Mouse (Mus musculus) 3T3-L1 (cell line): Measurements from ENCODE around the gene Filip1l.

Experiments
- DNase-seq: peaks from one replicate; pipeline ENCODE4 v3.0.0-alpha.2; 2015; ENCODE audit warnings: low read depth, low spot score

The Filip1l gene

GRCm38 (mm10) chr16:57396249-57396648 lies 43.4 kb downstream of the Filip1l start:
- no peak for DNase-seq

GRCm38 (mm10) chr16:57397845-57398244 lies 45.0 kb downstream of the Filip1l start:
- no peak for DNase-seq

DNA sequence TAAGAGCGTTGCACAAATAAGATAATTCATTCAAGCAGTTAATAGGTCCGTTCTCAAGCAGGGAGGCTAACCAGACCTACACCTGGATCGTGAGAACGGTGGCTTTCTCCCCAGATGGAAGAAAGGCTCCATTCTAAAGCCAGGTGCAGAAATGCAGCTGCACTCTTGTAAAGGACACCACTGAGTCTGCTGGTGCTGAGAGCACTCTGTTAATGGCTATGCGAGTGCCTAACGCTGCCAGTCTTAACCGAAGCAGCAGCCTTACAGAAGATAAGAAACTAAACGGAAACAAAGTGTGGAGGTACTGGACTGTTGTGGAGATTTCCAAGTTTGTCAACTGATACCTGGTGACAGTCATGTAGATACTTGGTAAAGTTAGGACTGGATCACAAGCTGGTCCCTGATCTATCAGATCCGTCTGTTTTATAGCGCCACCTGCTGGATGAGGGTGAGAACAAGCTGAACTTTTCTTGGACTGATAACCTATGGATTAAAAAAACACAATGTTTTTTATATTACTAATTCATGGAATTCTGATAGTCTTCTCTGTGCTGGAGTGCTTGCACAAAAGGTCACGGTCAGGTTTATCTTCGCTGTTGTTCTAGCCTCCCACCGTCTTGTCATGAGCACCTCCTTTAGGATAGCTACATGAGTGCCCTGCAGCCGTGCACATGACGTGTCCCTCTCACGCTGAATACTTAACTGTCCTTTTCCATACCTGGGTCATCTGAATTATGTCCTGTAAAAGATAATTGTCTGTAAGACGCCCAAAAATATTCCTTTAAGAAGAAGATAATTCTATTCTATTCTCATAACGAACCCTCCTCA lies 45.7 kb downstream of the Filip1l start:
- DNase-seq: peak; percentile 83

DNA sequence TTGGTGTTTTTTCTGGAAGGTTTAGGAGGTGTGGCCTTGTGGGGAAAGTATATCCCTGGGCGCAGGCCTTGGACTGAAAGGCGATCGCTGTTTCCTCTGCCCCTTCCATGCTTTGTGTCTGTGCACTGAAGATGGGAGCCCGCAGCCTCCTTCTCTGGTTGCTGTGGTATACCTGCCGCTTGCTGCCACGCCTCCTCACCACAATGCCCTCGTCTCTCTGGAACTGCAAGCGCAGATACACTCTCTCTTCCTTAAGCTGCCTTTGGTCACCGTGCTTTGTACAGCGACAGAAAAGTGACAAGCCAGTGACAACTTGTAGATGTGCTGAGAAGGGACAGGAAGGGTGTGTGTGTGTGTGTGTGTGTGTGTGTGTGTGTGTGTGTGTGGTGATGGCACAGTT lies 46.7 kb downstream of the Filip1l start:
- no peak for DNase-seq

DNA sequence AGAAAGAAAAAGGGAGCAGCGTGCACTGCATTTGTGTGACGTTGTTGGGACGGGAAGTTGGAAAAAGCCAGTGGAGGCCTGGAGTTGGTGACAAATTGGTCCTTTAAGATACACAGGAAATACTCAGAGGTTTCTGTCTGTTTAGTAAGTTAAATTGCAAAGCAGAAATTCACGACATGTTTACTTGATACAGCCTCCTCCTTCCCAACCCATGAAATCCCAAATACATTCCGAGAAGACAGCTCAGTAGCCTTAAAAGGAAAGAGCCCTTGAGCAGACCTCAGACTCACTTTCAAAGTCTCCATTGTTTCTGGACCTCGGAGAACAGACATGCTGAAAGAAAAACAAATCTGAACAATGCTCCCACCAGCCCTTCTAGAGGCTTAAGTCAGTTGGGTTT lies 48.8 kb downstream of the Filip1l start:
- no peak for DNase-seq

DNA sequence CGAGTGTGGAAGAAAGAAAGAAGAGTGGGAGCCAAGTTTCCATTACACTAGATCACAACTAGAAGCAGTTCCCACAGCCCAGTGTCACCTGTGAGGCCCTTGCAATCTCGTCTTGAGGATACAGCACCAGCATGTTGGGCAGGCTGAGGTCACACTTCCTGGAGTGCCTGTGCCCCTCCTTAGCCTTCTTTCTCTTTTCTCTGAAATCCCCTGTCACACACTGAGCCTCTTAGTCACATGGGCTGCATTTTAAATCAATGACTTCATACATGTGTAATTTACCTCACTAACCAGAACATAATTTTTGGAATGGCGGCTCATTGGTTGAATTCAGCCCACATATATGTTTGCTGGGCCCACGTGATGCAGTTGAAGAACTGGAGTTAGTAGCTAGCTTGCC lies 50.0 kb downstream of the Filip1l start:
- DNase-seq: no peak

DNA sequence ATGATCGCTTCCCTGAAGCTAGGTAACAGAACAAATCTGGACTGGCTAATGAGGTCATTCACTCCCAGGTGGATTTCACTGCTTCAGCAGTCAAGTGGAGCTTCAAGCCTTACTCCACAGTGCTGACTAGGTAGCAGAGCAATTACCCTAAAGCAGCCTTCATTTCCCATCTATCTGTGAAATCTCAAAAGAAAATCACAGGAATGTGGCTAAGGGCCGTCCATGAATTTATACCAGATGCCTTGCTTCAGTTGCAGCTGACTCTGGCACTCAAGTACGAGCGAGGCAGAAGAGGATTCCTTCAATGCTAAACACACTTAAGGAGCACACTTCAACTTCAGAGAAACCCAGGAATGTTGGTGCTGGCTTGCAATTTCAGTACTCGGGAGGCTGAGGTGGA lies 50.9 kb downstream of the Filip1l start:
- no peak for DNase-seq

GRCm38 (mm10) chr16:57412766-57413165 lies 59.9 kb downstream of the Filip1l start:
- no peak for DNase-seq

- DNase-seq: peak; percentile 56
Measured at GRCm38 (mm10) chr16:57416049-57416448, 63.2 kb downstream of the Filip1l start.

- DNase-seq: no peak
Measured at GRCm38 (mm10) chr16:57417017-57417416, 64.1 kb downstream of the Filip1l start.

DNA sequence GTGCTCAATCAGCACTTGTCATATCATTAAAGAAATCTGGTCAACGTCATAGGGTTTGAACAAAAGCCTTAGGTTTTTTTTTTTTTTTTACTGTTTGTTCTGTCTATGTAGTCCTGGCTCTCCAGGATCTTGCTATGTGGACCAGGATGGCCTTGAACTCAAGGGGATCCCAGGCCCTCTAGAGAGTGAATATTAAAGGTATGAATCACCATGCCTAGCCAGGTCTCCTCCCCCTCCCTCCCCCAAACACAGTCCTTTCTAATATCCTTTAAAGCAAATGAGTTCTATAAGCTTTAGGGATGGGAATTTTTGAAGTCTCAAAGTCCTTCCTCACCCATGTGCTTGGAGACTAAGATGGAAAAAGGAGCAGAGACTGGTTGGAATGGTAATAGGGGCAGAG lies 65.1 kb downstream of the Filip1l start:
- DNase-seq: peak; percentile 64

DNA sequence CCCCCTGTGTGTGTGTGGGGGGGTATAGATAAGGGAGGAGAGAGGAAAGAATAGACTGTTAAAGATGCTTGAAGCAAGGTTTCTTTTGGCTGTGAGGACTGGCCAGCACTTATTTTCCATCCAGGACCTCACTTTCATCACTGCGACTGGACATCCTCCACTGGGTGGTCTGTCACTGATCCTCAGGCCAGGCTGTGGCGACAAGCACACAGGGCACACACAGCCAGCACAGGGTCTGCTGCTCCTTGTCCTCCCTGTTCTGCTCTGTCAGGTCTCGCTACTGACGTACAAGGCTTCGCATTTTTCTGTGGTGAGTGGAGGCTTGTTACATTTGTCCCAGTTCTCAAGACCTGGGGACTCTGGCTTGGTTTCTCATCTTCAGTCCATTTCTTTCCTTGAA lies 66.4 kb downstream of the Filip1l start:
- peak; percentile 90 for DNase-seq

DNA sequence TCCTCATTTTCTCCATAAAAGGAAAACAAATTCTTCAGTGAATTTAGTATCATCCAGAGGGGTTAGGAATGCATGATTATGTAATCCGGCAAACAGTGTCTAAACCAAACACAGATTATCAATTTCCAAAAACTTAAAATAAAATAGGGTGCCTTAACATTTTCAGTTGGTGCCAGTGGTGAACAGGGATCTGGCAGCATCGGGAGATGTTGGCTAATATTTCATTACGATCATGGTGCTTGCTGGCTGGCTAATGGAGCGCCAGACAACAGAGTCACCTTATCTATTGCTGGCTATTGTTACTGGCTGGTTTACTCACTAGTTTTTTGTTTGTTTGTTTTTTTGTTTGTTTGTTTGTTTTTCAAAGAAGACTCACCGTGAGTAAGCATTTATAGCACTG lies 67.0 kb downstream of the Filip1l start:
- peak; percentile 59 for DNase-seq

DNA sequence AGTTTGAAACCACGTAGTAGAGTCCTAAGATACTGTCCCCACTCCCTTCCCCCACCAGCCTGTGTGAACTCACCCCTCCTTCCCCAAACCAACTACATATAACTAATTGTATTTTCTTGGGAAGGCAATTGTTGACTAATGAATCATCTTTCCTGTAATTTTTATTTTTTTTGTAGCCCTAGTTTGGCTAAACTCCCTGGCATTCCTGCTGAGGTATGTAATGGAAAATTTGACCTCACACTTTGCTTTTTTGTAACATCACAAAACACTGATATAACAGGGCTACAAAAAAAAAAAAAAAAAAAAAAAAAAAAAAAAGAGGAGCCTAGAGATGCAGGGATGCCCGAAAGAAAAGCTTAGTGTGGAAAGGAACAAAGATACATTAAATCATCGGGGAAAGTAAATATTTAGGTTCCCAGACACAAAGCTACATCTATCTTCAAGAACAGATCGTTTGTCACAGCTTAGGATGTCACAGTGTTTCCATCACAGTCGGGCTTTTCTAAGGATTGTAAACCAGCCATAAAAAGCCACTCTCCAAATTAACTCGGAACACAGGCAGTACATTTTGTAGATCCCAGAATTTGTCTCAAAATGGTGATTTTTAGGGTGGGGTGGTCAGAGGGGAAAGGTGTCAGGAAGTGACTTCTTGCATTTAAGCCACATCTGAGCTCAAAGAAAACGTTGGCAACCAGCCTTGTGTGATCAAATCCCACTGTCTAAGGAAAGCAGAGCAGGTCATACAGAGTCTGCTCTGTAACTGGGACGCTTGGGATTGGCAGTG lies 68.1 kb downstream of the Filip1l start:
- DNase-seq: peak; percentile 94

DNA sequence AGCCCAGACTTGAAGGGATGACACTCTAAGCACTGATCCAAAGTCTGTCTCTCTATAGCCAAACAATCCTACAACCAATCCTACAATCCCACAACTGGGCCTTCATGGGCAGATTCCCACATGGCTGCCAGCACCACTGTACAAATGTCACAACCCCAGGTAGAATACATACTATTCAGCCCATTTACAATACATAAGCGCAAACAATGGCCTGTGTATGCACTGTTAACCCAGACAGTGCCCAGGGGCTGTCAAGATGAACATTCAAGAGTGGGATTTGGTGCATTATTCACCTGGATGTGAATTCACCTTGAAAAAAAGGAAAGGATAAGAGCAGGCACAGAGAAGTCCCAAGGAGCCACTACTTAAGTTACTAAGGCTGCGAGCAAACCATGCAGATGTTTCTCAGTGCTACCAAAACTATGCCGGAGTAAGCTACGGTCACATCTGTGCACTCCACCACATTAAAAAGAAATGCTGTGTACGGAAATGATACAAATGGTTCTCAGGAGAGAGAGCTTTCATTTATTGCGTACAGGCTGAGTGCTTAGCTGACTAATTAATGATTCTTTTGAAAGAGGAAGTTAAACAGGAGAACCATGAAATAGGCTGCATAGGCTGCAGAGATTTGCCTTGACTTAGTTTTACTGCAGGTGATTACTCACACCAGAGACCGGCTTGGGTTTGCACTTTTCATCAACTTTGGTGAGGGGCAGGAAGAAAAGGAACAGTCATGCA lies 69.0 kb downstream of the Filip1l start:
- no peak for DNase-seq

- no peak for DNase-seq
Measured at GRCm38 (mm10) chr16:57423001-57423800, 70.3 kb downstream of the Filip1l start.

- DNase-seq: no peak
Measured at GRCm38 (mm10) chr16:57426680-57427079, 73.8 kb downstream of the Filip1l start.

DNA sequence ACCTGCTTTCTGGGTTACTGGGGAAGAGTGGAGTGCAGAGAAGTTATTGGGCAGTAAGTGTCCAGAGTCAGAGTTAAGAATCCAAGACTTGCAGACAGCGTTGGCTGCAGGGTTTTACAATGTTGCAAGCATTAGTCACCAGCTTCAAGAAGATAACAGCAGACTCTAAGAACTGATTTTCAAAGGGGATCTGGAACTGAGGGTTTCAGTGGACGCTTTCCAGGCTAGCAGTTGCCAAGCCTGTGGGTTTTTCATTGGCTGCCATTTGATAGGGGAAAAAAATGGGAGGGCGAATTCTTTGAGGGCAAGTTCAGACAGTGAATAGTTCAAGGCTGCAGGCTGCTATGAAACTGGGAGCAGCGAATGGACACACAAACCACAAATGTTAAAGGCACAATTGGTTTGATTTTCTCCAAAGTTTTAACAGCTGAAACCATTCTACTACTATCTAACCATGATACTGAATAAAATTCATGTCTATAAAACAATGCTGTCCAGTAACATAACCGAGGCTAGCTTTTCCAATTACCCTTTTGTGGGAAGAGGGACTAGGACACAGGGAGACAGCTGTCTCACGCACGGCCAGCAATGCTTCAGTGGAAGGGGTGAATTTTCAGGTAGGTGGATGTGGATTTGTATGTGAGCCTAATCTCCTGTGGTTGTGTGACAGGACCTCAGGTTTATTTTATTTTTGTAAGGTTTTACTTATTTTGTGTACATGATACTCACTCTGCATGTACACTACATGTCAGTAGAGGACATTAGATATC lies 74.8 kb downstream of the Filip1l start:
- DNase-seq: peak; percentile 98

DNA sequence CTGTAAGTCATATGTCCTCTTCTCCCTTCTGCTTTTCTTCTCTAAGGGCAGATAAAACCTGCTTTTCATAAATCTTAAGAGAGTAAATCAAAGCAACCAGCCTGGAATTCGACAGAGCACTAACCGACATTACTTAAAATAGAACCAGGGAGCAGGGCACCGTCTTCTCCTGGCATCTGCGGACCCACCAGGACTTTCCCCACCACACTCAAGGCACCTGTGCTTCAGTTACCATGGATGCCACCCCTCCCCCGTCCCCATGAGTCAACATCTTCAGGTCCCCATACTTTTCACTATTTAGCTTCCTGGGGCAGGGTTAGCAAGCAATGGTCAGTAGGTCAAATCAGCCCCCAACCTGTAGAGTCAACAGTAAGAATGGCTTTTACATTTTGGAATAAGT lies 76.1 kb downstream of the Filip1l start:
- DNase-seq: no peak

GRCm38 (mm10) chr16:57431294-57431693 lies 78.4 kb downstream of the Filip1l start:
- no peak for DNase-seq

GRCm38 (mm10) chr16:57433173-57433572 lies 80.3 kb downstream of the Filip1l start:
- DNase-seq: no peak
